Mouse (Mus musculus) MEL (cell line): Measurements from ENCODE around the gene Lman1l. TPM values are rescaled to one million over a fixed set of nuclear protein-coding genes. Genes with fewer than 3 reads are reported as not detected.

Source experiments
- DNase-seq: peaks from one replicate; pipeline ENCODE4 v3.0.0; 2011; ENCODE audit warnings: low read depth, low spot score
- H3K27ac ChIP-seq: 2 replicates; pipeline ENCODE4 v1.5.1; 2012; ENCODE audit warnings: low read depth, mild to moderate bottlenecking, control low read depth, low read length, moderate library complexity; ENCODE audit not compliant: control insufficient read depth
- H3K27me3 ChIP-seq, 2 experiments: fragments of 150-350 bp in 1 of 2; sonication (generic) in 1 of 2; 2 replicates each; pipeline ENCODE4 v1.6.1; 2012; ENCODE audit warnings: low read length in 2 of 2, mild to moderate bottlenecking in 2 of 2, improper control_type of control experiment in 1 of 2, moderate library complexity in 1 of 2; ENCODE audit not compliant: insufficient read depth in 2 of 2, control insufficient read depth in 1 of 2
- H3K36me3 ChIP-seq, 2 experiments: 2 replicates each; pipeline ENCODE4 v1.6.1; 2012 to 2014; ENCODE audit warnings: low read length in 2 of 2, improper control_type of control experiment in 1 of 2, inconsistent platforms in 1 of 2, mild to moderate bottlenecking in 1 of 2; ENCODE audit not compliant: insufficient read depth in 2 of 2, control insufficient read depth in 1 of 2
- H3K4me1 ChIP-seq, 2 experiments: fragments of 150-350 bp in 1 of 2; sonication (generic) in 1 of 2; 2 replicates each; pipeline ENCODE4 v1.6.1; 2012; ENCODE audit warnings: low read length in 2 of 2, improper control_type of control experiment in 1 of 2, mild to moderate bottlenecking in 1 of 2; ENCODE audit not compliant: insufficient read depth in 2 of 2, control insufficient read depth in 1 of 2
- H3K4me3 ChIP-seq, 2 experiments: fragments of 150-350 bp in 1 of 2; sonication (generic) in 1 of 2; 2 replicates each; pipeline ENCODE4 v1.5.1; 2012; ENCODE audit warnings: low read depth in 2 of 2, low read length in 2 of 2, mild to moderate bottlenecking in 2 of 2, moderate library complexity in 2 of 2, control low read depth in 1 of 2, improper control_type of control experiment in 1 of 2; ENCODE audit not compliant: control insufficient read depth in 1 of 2, insufficient read depth in 1 of 2
- H3K79me2 ChIP-seq: 2 replicates; pipeline ENCODE4 v1.6.1; 2012; ENCODE audit warnings: mild to moderate bottlenecking, low read length, moderate library complexity; ENCODE audit not compliant: control insufficient read depth, poor library complexity, insufficient read depth
- H3K9ac ChIP-seq: 2 replicates; pipeline ENCODE4 v1.6.1; 2012; ENCODE audit warnings: low read depth, mild to moderate bottlenecking, control low read depth, low read length, moderate library complexity; ENCODE audit not compliant: control insufficient read depth, poor library complexity, severe bottlenecking
- H3K9me3 ChIP-seq: fragments of 150-350 bp; sonication (generic); replicated peaks from 2 replicates; pipeline ENCODE4 v1.6.1; 2012; ENCODE audit warnings: mild to moderate bottlenecking, low read length, improper control_type of control experiment, moderate library complexity; ENCODE audit not compliant: insufficient read depth
- CHD1 ChIP-seq: IDR thresholded peaks from 2 replicates; pipeline ENCODE4 v1.6.1; 2012; ENCODE audit warnings: low read depth, mild to moderate bottlenecking, inconsistent platforms, low read length, improper control_type of control experiment
- CHD2 ChIP-seq: IDR thresholded peaks from 2 replicates; pipeline ENCODE4 v1.6.1; 2011; ENCODE audit warnings: low read length, improper control_type of control experiment
- CTCF ChIP-seq, 3 experiments: IDR thresholded peaks in 2 of 3; conservative IDR thresholded peaks in 1 of 3; 2 replicates each; pipeline ENCODE4 v1.5.1; 2011 to 2012; ENCODE audit warnings: low read length in 3 of 3, low read depth in 2 of 3, mild to moderate bottlenecking in 2 of 3, improper control_type of control experiment in 1 of 3, inconsistent platforms in 1 of 3, mixed read lengths in 1 of 3, moderate library complexity in 1 of 3; ENCODE audit not compliant: control insufficient read depth in 1 of 3, insufficient read depth in 1 of 3, poor library complexity in 1 of 3, severe bottlenecking in 1 of 3
- ELF1 ChIP-seq: IDR thresholded peaks from 2 replicates; pipeline ENCODE4 v1.6.1; 2014; ENCODE audit warnings: low read depth, mild to moderate bottlenecking, inconsistent platforms, low read length, improper control_type of control experiment, moderate library complexity
- ETS1 ChIP-seq: IDR thresholded peaks from 2 replicates; pipeline ENCODE4 v1.6.1; 2012; ENCODE audit warnings: low read depth, mild to moderate bottlenecking, inconsistent platforms, low read length, improper control_type of control experiment, moderate library complexity
- GABPA ChIP-seq: IDR thresholded peaks from 2 replicates; pipeline ENCODE4 v1.6.1; 2012; ENCODE audit warnings: low read depth, mild to moderate bottlenecking, inconsistent platforms, low read length, improper control_type of control experiment, moderate library complexity
- HCFC1 ChIP-seq: IDR thresholded peaks from 2 replicates; pipeline ENCODE4 v1.6.1; 2012; ENCODE audit warnings: low read depth, mild to moderate bottlenecking, inconsistent platforms, low read length, improper control_type of control experiment, moderate library complexity
- JUND ChIP-seq: IDR thresholded peaks from 2 replicates; pipeline ENCODE4 v1.6.1; 2011; ENCODE audit warnings: low read depth, mild to moderate bottlenecking, improper control_type of control experiment, low read length
- KAT2A ChIP-seq: conservative IDR thresholded peaks from 2 replicates; pipeline ENCODE4 v1.6.1; 2012; ENCODE audit warnings: low read depth, low read length, improper control_type of control experiment, inconsistent platforms
- MAFK ChIP-seq: IDR thresholded peaks from 2 replicates; pipeline ENCODE4 v1.6.1; 2011; ENCODE audit warnings: low read depth, mild to moderate bottlenecking, low read length, improper control_type of control experiment, borderline replicate concordance
- MAX ChIP-seq: IDR thresholded peaks from 2 replicates; pipeline ENCODE4 v1.6.1; 2011; ENCODE audit warnings: low read length, improper control_type of control experiment
- MAZ ChIP-seq: IDR thresholded peaks from 2 replicates; pipeline ENCODE4 v1.6.1; 2012; ENCODE audit warnings: low read depth, mild to moderate bottlenecking, inconsistent platforms, low read length, improper control_type of control experiment
- MXI1 ChIP-seq: IDR thresholded peaks from 2 replicates; pipeline ENCODE4 v1.6.1; 2011; ENCODE audit warnings: mild to moderate bottlenecking, low read depth, low read length, improper control_type of control experiment
- POLR2A ChIP-seq, 2 experiments: IDR thresholded peaks; 2 replicates each; pipeline ENCODE4 v1.6.1; 2011 to 2012; ENCODE audit warnings: low read length in 2 of 2, mild to moderate bottlenecking in 2 of 2, control low read depth in 1 of 2, improper control_type of control experiment in 1 of 2, low read depth in 1 of 2, moderate library complexity in 1 of 2; ENCODE audit not compliant: control insufficient read depth in 1 of 2, insufficient read depth in 1 of 2, poor library complexity in 1 of 2
- POLR2AphosphoS2 ChIP-seq: IDR thresholded peaks from 2 replicates; pipeline ENCODE4 v1.6.1; 2011; ENCODE audit warnings: low read length, improper control_type of control experiment
- POLR2AphosphoS5 ChIP-seq: IDR thresholded peaks from 2 replicates; pipeline ENCODE4 v1.6.1; 2012; ENCODE audit warnings: low read depth, borderline replicate concordance, mild to moderate bottlenecking, inconsistent platforms, low read length, moderate library complexity, mixed read lengths
- TAL1 ChIP-seq: IDR thresholded peaks from 2 replicates; pipeline ENCODE4 v1.6.1; 2012; ENCODE audit warnings: mild to moderate bottlenecking, inconsistent platforms, low read length, moderate library complexity, mixed read lengths
- TBP ChIP-seq: IDR thresholded peaks from 2 replicates; pipeline ENCODE4 v1.8.0; 2011; ENCODE audit warnings: low read depth, low read length, improper control_type of control experiment
- UBTF ChIP-seq: IDR thresholded peaks from 2 replicates; pipeline ENCODE4 v1.6.1; 2012; ENCODE audit warnings: low read depth, mild to moderate bottlenecking, inconsistent platforms, low read length, improper control_type of control experiment, moderate library complexity, borderline replicate concordance; ENCODE audit not compliant: insufficient read depth
- USF2 ChIP-seq, 2 experiments: IDR thresholded peaks; 2 replicates each; pipeline ENCODE4 v1.6.1; 2011 to 2012; ENCODE audit warnings: improper control_type of control experiment in 2 of 2, low read length in 2 of 2, borderline replicate concordance in 1 of 2, inconsistent platforms in 1 of 2, low read depth in 1 of 2, mild to moderate bottlenecking in 1 of 2; ENCODE audit not compliant: insufficient read depth in 1 of 2
- polyA plus RNA-seq, 2 experiments: library from polyadenylated mRNA; stranded (reverse) in 1 of 2; unstranded in 1 of 2; fragments of >175 nt in 1 of 2; fragments of >200 nt in 1 of 2; gene quantifications; 2 replicates each; pipeline versions ENCODE4 v1.2.1 to v1.2.4; 2012; ENCODE audit warnings: low replicate concordance in 2 of 2, low read depth in 1 of 2; ENCODE audit not compliant: insufficient read length in 2 of 2, insufficient read depth in 1 of 2, missing spikeins in 1 of 2
- total RNA-seq: library from RNA; depleted of rRNA; stranded (reverse); fragments of 300-350 nt; gene quantifications from 2 replicates; pipeline ENCODE4 v1.2.3, GENCODE M21; 2012

The Lman1l gene
- total and polyA plus RNA-seq, 3 experiments = 0.08 to 0.11 TPM; not detected in 1

DNA sequence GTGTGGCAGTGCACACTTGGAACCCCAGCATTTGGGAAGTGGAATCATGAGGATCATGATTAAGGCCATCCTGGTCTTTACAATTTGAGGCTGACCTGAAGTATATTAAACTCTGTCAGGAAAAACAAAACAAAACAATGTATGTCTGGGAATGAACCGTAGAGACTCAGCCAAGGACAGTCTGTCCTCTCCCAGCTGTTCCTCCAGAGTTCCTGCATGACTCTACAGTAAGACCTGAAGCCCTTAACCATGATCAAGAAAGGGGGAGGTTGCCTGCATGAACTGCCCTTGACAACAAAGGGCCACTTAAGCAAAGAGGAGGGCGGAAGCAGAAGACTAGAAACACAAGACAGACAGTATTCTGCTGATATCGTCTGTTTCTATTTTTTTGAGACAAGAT, 45.0 kb downstream of the Lman1l start (continued):
- TF ChIP-seq MAX (no peak), MXI1 (no peak)

GRCm38 (mm10) chr9:57574397-57574796, 46.2 kb downstream of the Lman1l start:
- 0 out of 2 replicates have a peak, but pooled peaks cover 1% of the 10 kb centered on the region for H3K79me2 ChIP-seq
- no peaks in the 10 kb centered on the region for H3K9me3 ChIP-seq
- H3K4me1 ChIP-seq = 0 out of 4 replicates have a peak, but pooled peaks cover 0 to 3% of the 10 kb centered on the region in 2 experiments
- no peak overlapping the region for H3K9ac ChIP-seq
- peaks cover 2 to 3% of the 10 kb centered on the region in 2 experiments; a peak in 2 of 4 replicates for H3K36me3 ChIP-seq
- H3K27me3 ChIP-seq = no peaks in the 10 kb centered on the region
- no peak overlapping the region for H3K27ac ChIP-seq
- H3K4me3 ChIP-seq = no peak overlapping the region
- DNase-seq = no peak
- TF ChIP-seq CHD2 = no peak
- no peak for TF ChIP-seq CTCF (IDR thresholded peaks at IDR 0.05 in 2 of 3, conservative IDR thresholded peaks at IDR 0.05 in 1 of 3; ENCODE audit: control insufficient read depth in 1 of 3, insufficient read depth in 1 of 3, low read depth in 2 of 3, low read length in 3 of 3, poor library complexity in 1 of 3, severe bottlenecking in 1 of 3)
- no peak for TF ChIP-seq ELF1
- no peak for TF ChIP-seq TBP
- TF ChIP-seq MAZ = no peak
- TF ChIP-seq GABPA = no peak
- no peak for TF ChIP-seq CHD1
- no peak for TF ChIP-seq KAT2A
- no peak for TF ChIP-seq HCFC1
- TF ChIP-seq JUND = no peak
- TF ChIP-seq MAX = no peak
- no peak for TF ChIP-seq UBTF
- no peak for TF ChIP-seq TAL1
- no peak for TF ChIP-seq POLR2AphosphoS5
- no peak for TF ChIP-seq POLR2AphosphoS2

DNA sequence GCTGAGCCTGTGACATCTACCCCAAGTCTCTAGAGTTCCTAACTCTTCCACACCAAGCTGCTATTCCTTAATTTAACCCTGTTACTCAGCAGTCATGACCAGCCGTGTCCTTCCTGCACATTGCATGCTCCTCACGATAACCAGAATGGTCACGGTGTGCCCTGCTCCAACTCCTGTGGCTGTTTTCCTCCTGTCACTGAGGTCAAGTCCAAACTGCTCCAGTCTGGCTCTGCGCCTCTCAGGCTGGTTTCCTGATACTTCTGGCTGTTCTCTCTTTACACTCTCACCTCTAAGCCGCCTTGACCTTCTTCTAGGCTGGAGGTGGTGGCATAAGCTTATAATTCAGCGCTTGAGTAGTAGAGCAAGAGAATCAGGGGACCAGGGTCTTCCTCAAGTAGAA, 52.1 kb downstream of the Lman1l start:
- TF ChIP-seq MAFK (no peak), USF2 (IDR thresholded peaks at IDR 0.05; ENCODE audit: borderline replicate concordance in 1 of 2, insufficient read depth in 1 of 2, low read depth in 1 of 2, low read length in 2 of 2) (no peak), POLR2AphosphoS5 (no peak), CTCF (IDR thresholded peaks at IDR 0.05 in 2 of 3, conservative IDR thresholded peaks at IDR 0.05 in 1 of 3; ENCODE audit: control insufficient read depth in 1 of 3, insufficient read depth in 1 of 3, low read depth in 2 of 3, low read length in 3 of 3, poor library complexity in 1 of 3, severe bottlenecking in 1 of 3) (no peak), TAL1 (no peak), ELF1 (no peak), POLR2A (IDR thresholded peaks at IDR 0.05; ENCODE audit: control insufficient read depth in 1 of 2, insufficient read depth in 1 of 2, low read depth in 1 of 2, low read length in 2 of 2, poor library complexity in 1 of 2) (no peak), ETS1 (no peak)
- H3K36me3 ChIP-seq = peaks cover 0 to 3% of the 10 kb centered on the region in 2 experiments; a peak in 3 of 4 replicates

More for the DNA sequence above, 52.1 kb downstream of the Lman1l start:
- Histone ChIP-seq H3K79me2 (peaks cover 12% of the 10 kb centered on the region), H3K4me1 (no peaks in the 10 kb centered on the region), H3K9me3 (no peaks in the 10 kb centered on the region), H3K27ac (no peak overlapping the region), H3K9ac (no peak overlapping the region), H3K27me3 (no peaks in the 10 kb centered on the region), H3K4me3 (no peak overlapping the region)
- no peak for DNase-seq
